Mouse (Mus musculus) urinary bladder, postnatal 14 days (tissue): ENCODE data around the gene Mad2l1bp.

Source experiments
- DNase-seq: peaks from one replicate; pipeline ENCODE4 v3.0.0; 2021; ENCODE audit warnings: low spot score

Mad2l1bp gene

GRCm38 (mm10) chr17:46152847-46153782 lies at the start of gene Mad2l1bp:
Gene Mad2l1bp (minus strand): TSS chr17:46153553.
- peak; percentile 89 for DNase-seq

- DNase-seq = peak; percentile 41
These were observed 49.7 kb upstream of the Mad2l1bp start for GRCm38 (mm10) chr17:46203078-46203477.

GRCm38 (mm10) chr17:46202421-46203071 lies 49.2 kb upstream of the Mad2l1bp start, which contains the start of the genes Polh and Xpo5:
Gene Polh (minus strand): TSS chr17:46202645.
Gene Xpo5 (plus strand): TSS chr17:46202782.
- peak; percentile 93 for DNase-seq

GRCm38 (mm10) chr17:46201151-46201550 lies 47.8 kb upstream of the Mad2l1bp start:
- DNase-seq = no peak

GRCm38 (mm10) chr17:46188829-46189228 lies 35.5 kb upstream of the Mad2l1bp start:
- DNase-seq = no peak

- no peak for DNase-seq
These were observed 28.9 kb upstream of the Mad2l1bp start for GRCm38 (mm10) chr17:46182273-46182672.

GRCm38 (mm10) chr17:46170538-46170937 lies 17.2 kb upstream of the Mad2l1bp start:
- no peak for DNase-seq

GRCm38 (mm10) chr17:46168768-46169167 lies 15.4 kb upstream of the Mad2l1bp start:
- no peak for DNase-seq

- DNase-seq = no peak
These were observed 15.0 kb upstream of the Mad2l1bp start for GRCm38 (mm10) chr17:46168318-46168717.

- no peak for DNase-seq
These were observed 13.7 kb upstream of the Mad2l1bp start for GRCm38 (mm10) chr17:46167014-46167413.

GRCm38 (mm10) chr17:46166270-46166669 lies 12.9 kb upstream of the Mad2l1bp start:
- no peak for DNase-seq

GRCm38 (mm10) chr17:46165460-46165859 lies 12.1 kb upstream of the Mad2l1bp start:
- DNase-seq = no peak

- DNase-seq = no peak
These were observed 11.4 kb upstream of the Mad2l1bp start for GRCm38 (mm10) chr17:46164791-46165190.

GRCm38 (mm10) chr17:46164301-46164700 lies 10.9 kb upstream of the Mad2l1bp start:
- no peak for DNase-seq

GRCm38 (mm10) chr17:46162951-46163421 lies 9.6 kb upstream of the Mad2l1bp start:
- DNase-seq = peak; percentile 31

GRCm38 (mm10) chr17:46162551-46162950 lies 9.2 kb upstream of the Mad2l1bp start:
- DNase-seq = no peak

GRCm38 (mm10) chr17:46161710-46162109 lies 8.4 kb upstream of the Mad2l1bp start:
- no peak for DNase-seq

- peak; percentile 52 for DNase-seq
These were observed 7.8 kb upstream of the Mad2l1bp start for GRCm38 (mm10) chr17:46161179-46161578.

GRCm38 (mm10) chr17:46160686-46161085 lies 7.3 kb upstream of the Mad2l1bp start, which contains the start of gene Gtpbp2:
Gene Gtpbp2 (plus strand): TSS chr17:46161032.
- DNase-seq = peak; percentile 95

- peak; percentile 94 for DNase-seq
These were observed 6.8 kb upstream of the Mad2l1bp start for GRCm38 (mm10) chr17:46160090-46160662.

- no peak for DNase-seq
These were observed 5.9 kb upstream of the Mad2l1bp start for GRCm38 (mm10) chr17:46159236-46159635.

- DNase-seq = no peak
These were observed 3.8 kb upstream of the Mad2l1bp start for GRCm38 (mm10) chr17:46157131-46157530.
